Mouse (Mus musculus): ENCODE data around the gene Usb1. TPM values are rescaled to one million over a fixed set of nuclear protein-coding genes. Genes with fewer than 3 reads are reported as not detected.
A peak's percentile ranks its signal among the peaks of the same experiment; 100 is the strongest.

The Usb1 gene
- total RNA-seq (2021), result 10 to 100 TPM; 26.5 to 32.8 TPM

DNA sequence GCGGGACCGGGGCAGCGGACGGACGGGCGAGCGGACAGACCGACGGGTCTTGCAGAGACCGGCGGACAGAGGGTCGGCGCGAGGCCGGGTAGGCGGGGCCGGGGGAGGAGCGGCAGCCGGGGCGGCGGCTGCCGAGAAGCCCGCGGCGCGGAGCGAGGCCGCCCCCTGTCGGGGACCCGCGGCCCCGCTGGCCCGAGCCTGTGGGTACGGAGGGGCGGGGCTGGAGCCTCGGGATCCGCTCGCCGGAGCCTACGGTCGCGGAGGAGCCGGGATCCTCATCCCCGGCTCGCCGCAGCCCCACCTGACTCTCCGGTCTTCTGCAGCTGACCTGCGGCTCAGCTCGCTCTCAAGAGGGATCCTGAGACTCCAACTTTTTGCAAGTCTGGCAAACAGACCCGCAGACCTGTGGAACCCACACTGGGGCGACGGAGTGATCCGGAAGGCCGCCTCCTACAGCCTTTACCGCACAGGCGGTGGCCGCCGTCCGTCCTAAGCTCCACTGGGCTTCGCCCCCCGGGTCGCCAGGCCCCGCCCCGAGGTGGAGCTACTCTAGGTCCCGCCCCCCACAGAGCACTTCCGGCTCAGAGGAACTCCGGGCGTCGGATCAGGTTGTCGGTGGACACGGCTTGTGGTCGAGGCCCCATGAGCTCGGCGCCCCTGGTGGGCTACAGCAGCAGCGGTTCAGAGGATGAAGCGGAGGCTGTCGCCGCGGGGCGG, at the start of gene Usb1, which contains the start of gene Zfp319:
Gene Usb1, plus strand, starts transcription at position 565 of the 717 bp plus-strand sequence.
Gene Zfp319, minus strand, starts transcription at position 231 of the 717 bp plus-strand sequence.
- DNase-seq, result peak; percentile 94
- intact Hi-C loops (cut with DNase I), result loop anchor here (2.0 to 5.0 kb wide), 2 partner anchors 77 to 380 kb away; no protein-coding TSS in a partner anchor

DNA sequence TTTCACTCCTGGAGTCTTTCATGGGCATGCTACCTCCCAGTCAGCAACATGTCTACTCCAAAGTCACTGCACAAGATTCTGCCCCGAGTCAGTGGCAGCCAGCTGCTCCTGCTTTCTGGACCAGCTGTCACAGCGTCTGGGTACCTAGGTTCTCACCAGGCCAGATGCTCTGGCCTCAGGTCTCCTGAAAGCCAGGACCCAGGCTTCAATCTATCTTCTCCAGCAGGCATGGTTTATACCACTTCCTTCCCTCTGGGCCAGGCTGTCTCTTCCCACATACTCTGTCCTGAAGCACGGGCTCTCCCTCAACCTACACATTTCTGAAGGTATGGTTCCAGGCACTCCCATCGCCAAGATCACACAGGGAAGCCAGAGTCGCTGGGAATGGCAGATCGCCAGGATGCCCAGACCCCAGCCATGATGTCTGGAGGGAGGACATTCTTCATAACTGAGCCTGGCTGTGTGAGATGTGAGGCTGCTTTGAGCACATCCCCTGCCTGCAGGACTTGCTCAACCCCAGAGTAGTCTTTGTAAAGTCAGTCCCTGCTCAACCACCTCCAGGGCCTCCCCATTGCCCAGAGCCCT, 42.9 kb upstream of the Usb1 start:
- intact Hi-C loops (cut with DNase I), result no loop called here
- peak; percentile 54 for DNase-seq

DNA sequence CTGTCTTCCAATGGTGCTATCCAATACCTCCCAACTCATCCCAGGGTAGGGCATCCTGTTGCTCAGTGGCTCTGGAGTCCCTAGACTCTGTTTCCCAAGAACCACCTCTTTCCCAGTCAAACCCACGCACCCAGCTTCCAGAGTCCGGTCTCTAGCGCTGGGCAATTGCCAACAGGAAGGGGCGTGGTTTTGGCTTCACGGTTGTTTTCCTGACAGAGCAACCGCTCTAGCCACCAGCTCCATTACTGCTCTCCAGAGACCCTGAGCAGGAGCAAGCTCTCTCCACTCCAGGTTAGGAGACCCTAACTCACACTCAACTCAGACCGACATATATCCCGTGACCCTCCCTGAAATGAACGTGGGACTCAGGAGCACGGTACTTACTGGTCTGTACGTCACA, 38.9 kb upstream of the Usb1 start:
- intact Hi-C loops (cut with DNase I), result no loop called here
- peak; percentile 59 for DNase-seq

DNA sequence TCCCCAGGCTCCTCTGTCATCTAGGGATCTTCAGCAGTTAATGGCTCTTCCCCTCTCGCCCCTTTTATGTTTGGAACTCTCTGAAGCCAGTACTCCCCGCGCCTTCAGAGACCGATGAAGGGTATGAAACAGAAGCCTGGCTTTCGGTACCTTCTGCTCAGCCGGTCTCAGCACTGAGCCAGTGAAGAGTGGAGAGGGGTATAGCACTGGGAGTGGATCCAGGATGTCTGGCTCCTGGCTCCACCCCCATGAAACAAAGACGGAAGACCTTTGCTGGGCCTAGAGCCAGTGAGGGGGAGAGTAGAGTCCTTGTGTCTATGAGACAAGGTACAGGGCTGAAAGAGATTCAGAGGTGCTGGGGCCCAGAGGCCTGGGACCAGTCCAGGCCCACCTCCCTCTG, 38.2 kb upstream of the Usb1 start:
- intact Hi-C loops (cut with DNase I), result no loop called here
- DNase-seq, result peak; percentile 63

DNA sequence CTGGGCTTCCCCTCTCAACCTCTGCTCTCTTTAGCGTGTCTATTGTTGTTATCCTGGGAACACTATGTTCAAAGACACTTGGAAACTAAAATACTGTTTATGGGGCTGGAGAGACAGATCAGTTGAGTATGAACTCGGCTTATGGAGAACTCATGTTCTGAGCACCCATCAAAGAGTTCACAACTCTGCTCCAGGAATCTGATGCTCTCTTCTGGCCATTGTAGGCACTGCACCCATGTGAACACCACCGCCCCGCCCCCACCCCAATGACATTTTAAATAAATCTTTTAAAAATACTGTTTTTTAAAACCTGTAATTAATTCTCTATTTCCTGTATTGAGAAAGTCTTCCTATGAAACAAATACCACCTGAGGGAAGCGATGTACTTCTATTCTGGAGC, 29.7 kb upstream of the Usb1 start:
- intact Hi-C loops (cut with DNase I), result no loop called here
- DNase-seq, result peak; percentile 32

DNA sequence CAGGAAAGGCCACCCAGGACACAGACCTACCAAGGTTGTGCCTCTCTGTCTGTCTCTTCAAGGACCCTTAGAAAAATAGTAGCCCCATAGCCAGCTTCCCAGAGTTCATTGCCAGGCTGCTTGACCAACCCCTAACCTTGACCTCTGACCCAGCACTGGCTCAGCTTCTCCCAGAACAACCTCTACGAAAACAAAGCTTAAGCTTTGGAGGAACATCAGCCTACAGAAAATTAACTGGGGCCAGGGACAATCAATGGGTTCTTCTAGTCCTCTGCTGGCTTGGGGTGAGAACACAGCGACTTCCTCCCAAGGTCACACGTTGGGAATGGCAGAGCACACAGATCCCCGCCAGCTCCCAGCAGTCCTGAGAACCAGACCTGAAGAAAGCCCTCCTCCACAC, 26.6 kb upstream of the Usb1 start:
- intact Hi-C loops (cut with DNase I), result no loop called here

GRCm38 (mm10) chr8:95306431-95306830, 25.7 kb upstream of the Usb1 start, which contains the start of gene Cngb1:
Gene Cngb1 (minus strand): TSS chr8:95306585.
- intact Hi-C loops (cut with DNase I), result no loop called here
- DNase-seq, result no peak

More for the DNA sequence above, 26.6 kb upstream of the Usb1 start:
- no peak for DNase-seq

GRCm38 (mm10) chr8:95310342-95310970, 21.6 kb upstream of the Usb1 start, which contains the start of gene Tepp:
Gene Tepp (plus strand): TSS chr8:95310566.
- intact Hi-C loops (cut with DNase I), result no loop called here

GRCm38 (mm10) chr8:95312836-95313235, 19.2 kb upstream of the Usb1 start:
- DNase-seq, result no peak
- intact Hi-C loops (cut with DNase I), result no loop called here

More at GRCm38 (mm10) chr8:95310342-95310970, 21.6 kb upstream of the Usb1 start, which contains the start of gene Tepp:
- DNase-seq, result no peak

DNA sequence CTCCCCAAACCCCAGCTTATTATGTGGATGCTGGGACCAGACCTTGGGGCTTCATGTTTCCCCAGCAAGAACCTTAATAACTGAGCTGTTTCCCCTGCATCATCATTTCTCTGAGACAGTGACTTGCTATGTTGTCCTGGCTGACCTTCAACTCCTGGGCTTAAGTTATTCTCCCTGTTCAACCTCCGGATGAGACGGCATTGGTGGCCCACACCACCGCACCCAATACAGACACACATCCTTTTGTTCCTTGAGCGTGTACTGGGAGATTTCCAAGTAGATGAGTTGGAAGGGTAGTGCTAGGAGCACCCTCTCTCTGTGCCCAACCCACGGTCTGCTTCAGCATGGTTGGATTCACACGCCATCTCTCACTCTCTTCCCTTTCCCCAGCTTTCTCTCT, 18.2 kb upstream of the Usb1 start:
- intact Hi-C loops (cut with DNase I), result no loop called here
- no peak for DNase-seq

DNA sequence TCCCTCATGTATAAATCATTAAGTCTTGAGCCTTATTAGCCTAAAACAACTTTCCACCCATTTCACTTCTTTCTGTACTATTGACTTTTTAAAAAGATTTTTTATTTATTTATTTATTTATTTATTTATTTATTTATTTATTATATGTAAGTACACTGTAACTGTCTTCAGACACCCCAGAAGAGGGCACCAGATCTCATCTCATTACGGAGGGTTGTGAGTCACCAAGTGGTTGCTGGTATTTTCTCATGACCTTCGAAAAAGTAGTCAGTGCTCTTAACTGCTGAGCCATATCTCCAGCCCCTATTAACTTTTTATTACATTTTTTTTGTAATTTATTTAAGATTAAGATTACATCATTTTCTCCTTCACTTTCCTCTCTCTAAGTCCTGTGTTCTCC, 17.4 kb upstream of the Usb1 start:
- DNase-seq, result no peak
- intact Hi-C loops (cut with DNase I), result no loop called here

GRCm38 (mm10) chr8:95315350-95315749, 16.7 kb upstream of the Usb1 start:
- intact Hi-C loops (cut with DNase I), result no loop called here
- no peak for DNase-seq

DNA sequence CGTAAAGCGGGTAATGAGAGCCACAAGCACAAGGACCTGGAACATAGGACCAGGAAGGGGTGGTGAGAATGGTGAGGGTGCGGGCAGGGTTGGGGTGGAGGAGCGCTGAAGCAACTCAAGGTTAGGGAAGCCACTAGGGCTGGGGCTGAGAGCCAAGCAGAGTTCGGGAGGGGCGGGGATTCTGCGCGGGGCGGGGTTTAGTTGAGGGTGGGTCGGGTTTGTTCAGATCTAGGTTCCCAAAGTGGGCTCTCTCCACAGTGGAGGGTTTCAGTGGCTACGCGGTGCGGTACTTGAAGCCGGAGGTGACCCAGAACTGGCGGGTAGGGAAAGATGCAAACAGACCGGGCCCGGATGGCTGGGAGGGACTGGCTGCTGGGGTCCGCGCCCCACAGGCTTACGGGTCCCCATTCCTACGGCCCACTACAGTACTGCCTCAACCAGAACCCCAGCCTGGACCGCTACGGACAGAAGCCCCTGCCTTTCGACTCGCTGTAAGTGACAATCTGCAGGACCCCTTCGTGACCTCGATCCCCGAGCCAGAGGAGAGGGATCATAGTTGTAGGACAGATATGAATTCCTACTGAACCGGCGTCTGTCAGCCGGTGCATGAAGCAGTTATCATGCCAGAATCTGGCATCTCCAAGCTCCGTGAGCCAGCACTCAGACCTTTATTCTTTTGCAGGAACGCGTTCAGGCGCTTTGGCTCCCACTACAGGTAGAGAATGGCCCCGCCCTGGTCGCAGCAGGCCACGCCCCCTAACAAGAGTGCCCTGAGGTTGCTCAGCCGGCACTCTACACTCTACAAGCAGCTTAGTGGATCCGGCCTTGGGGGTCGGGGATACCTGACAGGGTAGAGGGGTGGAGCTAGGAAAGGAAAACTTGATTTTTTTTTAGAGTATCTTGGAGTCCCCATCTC, 11.6 kb upstream of the Usb1 start:
- DNase-seq, result peak; percentile 54
- intact Hi-C loops (cut with DNase I), result loop anchor here (10.0 kb wide), 1 partner anchor 196 kb away; no protein-coding TSS in a partner anchor

- intact Hi-C loops (cut with DNase I), result loop anchor here (10.0 kb wide), 1 partner anchor 198 kb away; no protein-coding TSS in a partner anchor
- no peak for DNase-seq
Measured at GRCm38 (mm10) chr8:95323201-95323600, 8.9 kb upstream of the Usb1 start.

DNA sequence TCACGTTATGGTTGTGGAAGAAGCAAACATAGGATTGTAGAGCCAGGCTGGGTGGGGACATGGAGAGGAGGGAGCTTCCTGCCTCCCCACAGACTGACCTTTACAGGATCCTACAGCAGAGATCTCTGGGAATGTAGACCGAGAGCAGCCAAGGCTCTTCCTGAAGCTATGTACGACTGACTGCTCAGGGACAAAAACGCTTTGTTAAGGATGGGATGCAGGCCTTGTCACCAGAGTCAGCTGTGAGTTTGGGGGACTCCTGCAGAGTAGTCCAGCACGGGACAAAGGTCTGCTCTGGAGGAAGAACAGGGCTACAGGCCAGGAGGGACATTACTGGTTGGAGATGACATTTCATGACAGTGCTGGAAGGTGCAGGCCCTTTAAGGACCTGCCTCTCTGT, 7.4 kb upstream of the Usb1 start:
- DNase-seq, result no peak
- intact Hi-C loops (cut with DNase I), result loop anchor here (10.0 kb wide), 1 partner anchor 200 kb away; no protein-coding TSS in a partner anchor

DNA sequence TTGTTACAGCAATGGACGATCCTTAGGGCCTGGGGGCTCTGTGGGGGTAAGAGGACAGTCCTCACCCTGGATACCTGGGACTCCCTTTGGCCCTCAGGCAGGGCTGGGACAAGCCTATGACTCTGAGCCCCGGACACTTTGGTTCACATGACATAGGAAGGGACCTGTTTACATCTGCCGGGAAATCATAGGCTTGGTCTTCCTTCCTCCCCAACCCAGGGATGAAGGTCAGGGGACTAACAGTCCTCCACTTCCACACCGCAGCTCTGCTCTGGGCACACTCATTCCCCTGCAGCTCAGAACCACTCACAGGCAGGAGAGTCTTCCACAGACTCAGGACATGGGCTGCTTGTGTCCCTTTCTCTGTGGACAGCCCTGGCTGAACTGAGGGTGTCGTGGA, 5.3 kb upstream of the Usb1 start:
- intact Hi-C loops (cut with DNase I), result loop anchor here (10.0 kb wide), 1 partner anchor 202 kb away; no protein-coding TSS in a partner anchor
- DNase-seq, result no peak

DNA sequence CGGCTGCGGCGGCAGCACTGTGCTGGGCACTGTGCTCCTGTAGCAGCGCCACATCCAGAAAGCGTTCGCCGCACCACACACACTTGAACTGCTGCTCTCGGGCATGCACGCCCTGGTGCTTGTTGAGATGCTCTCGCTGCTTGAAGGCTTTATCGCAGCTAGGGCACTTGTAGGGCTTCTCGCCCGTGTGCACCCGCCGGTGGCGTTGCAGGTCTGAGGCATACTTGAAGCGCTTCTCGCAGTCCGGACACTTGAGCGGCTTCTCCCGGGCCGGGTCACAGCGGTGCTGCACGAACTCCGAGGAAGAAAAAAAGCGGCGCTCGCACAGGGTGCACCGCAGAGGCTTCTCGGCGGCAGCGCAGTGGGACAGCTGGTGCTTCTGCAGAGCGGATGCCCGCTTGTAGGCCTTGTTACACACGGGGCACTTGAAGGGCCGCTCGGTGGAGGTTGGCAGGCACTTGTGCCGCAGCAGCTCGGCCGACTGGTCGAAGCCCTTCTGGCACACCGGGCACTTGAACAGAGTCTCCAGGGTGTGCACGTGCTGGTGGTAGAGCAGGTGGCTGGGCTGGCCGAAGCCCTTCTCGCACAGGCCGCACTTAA, 4.1 kb upstream of the Usb1 start:
- intact Hi-C loops (cut with DNase I), result loop anchor here (10.0 kb wide), 1 partner anchor 203 kb away; no protein-coding TSS in a partner anchor
- no peak for DNase-seq

DNA sequence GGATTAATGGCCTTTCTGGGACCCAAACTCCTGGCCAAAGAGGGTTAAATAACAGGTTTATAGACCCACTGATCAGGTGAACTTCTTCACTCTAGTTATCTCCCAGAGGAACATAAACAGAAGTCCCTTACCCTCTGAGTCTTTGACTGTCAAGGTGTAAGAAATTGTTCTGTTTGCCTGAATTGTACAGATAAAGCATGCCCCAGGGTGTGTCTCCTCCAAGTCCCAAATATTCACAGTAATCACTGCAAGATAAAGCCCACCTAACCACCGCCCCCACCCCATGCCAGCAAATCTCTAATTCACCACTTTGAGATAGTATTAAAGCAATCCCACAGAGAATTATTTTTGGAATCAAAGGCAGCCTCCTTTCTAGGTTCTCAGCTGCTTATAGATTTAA, 1.7 kb upstream of the Usb1 start:
- intact Hi-C loops (cut with DNase I), result loop anchor here (2.0 to 5.0 kb wide), 2 partner anchors 76 to 378 kb away; no protein-coding TSS in a partner anchor
- no peak for DNase-seq

DNA sequence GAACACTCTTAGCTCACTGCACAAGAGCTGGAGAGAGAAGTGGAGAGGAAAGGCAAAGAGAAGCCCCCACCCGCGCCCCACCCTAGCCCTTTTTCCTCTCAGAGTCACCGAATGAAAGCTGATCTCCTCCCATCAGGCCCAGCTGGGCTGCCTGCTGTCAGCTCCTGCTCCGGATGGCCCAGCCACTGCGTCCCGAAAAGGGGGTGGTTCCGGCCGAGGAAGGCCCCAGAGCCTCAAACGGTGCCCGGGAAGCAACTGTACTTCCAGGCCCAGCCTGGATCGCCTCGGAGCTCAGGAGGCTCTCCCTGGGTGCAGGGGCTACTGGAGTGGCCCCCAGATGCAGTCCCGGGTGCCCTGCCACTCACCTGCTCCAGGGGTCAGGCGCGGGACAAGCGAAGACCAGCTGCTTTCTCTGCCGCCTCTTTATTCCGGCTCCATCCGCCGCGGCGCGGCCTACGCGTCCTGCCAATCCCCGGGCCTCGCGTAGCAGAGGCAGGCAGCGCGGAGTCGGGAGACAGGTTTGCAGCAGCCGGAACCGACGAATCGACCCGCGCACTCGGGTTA, 846 bp upstream of the Usb1 start:
- peak; percentile 67 for DNase-seq
- intact Hi-C loops (cut with DNase I), result loop anchor here (2.0 to 5.0 kb wide), 2 partner anchors 76 to 379 kb away; no protein-coding TSS in a partner anchor
